Mouse (Mus musculus) neural tube, embryonic 10.5 days (tissue): ENCODE results near the gene Dand5.

Source experiments
- DNase-seq: peaks from one replicate; pipeline ENCODE4 v3.0.0-alpha.2; 2017; ENCODE audit warnings: low spot score; ENCODE audit errors: extremely low spot score

Dand5 gene

DNA sequence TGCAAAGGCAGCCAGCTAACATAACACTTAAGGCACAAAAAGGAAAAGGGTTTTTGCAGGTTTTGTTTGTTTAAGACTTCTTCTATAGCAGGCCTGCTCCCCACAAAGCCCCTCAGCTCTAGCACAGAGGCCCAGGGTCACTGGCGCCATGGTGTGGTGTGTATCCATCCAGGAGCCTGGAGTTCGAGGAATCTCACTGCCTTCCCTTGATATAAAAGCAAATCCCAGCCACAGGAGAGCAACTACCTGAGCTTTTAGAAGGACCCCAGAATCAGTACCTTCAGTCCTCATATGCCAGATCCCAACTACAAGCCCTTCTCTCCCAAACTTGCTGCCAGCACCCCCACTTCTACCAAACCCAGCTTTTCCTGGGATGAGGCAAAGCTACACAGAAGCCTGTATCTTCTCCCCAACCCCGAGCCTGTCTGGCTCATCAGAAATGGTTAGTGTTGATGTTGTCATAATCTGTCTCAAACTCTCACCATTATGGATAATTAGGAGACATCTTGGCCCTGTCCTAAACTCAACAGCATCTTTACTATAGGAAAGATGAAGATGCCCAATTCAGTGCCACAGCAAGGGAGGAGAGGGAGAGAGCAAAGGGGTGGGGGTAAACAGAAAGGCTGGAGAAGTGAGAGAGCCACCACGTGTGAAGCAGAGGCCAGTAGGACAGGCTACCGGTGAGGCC lies 51.5 kb downstream of the Dand5 start:
- DNase-seq = no peak

DNA sequence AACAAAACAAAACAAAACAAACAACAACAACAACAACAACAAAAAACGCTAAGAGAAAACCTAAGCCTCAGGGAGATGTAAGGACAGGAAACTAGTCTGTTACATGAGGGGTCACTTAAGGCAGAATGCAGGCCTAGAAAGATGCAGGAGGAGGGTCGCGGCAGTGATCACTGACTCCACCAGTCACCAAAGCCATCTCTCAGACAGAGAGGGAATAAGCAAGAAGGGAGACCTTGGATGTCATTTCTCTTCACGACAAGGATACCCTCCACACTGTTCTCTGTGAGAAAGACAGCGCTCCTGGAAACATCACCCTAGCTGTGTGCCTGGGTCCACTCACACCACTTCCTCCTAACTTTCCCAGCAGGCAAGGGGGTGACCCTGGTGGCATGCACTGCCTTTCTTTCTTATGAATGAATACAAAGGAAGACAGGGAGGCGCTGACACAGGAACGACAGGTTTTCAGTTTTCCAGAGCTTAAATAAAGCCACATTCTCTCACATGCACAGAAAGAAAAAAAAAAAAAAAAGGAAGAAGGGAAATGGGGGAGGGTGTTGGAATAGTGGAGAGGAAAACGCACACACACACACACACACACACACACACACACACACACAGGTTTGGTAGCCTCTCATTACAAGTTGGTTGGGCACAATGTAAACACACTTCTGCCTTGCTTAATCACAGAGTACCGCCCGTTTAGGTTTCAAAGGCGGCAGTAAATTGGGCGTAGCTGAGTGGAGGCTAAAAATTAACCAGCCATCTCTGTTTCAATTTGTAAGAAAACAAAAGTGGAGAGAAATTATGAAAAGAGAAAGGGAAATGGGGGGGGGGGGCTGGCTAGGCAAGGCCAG lies 52.3 kb downstream of the Dand5 start:
- no peak for DNase-seq

DNA sequence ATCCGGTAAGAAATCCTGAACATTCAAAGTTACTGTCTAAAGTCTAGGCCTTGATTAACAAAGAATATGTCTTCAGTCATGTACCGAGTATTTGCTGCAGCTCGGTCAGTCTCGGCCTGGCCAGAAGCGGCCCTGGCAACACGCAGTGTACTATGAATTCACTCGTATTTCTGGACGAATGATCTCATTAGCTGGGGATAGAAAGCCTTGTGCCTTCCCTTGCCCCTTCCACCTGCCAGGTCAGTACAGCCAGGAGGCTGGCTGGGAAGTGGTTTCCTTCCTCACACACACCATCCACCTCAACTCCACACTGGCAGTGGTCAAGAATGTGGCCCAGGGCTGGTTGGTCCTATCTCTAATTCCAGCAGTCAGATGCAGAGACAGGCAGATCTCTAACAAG lies 53.3 kb downstream of the Dand5 start:
- DNase-seq = no peak

DNA sequence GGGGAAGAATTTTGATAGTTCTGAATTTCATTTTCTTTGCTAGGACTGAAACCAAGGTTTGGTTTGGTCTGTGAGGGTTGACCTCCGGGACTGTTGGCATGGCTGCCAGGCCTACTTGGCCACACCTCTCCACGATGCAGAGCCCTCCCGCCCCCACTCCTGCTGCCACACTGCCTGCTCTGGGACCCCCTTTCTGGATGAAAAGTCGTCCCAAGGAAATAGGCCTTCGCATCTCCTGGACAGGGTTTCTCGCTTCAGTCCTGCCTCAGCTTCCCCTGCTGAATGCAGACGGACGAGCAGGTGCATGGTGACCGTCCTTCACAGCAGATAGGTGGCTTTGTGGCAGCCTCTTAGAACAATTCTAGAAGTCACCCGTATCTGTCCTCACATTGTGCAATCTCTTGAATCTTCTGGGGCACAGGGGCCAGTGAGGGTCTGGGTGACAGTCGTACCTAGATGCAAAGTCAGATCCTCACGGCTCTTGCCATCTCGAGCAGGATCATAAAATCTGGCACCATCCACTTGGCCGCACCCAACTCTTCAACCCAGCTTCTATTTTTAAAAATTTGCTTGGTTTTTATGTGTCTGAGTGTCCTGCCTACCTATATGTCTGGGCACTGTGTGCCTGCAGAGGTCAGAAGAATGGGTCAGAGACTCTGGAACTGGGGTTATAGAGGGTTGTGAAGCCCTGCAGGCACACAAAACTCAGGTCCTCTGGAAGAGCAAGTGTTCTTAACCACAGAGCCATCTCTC lies 54.1 kb downstream of the Dand5 start:
- DNase-seq = no peak

DNA sequence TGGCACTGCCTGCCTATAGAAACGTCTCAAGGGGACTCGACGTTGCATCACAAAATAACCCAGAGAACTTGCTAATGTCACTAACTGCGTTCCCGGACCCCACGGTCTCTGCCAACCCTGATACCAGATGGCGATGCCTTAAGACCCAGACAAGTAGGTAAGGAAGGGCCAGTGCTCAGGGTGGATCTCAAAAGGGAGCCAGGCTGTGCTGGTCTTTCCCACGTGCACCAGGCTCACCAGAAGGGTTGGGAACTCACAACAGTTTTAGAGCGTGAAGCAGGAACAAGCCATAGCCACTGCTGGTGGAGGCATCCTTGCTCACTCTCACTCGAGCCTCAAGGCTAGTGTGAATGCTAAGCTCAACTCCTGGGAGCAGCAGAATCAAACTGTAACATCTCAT lies 55.4 kb downstream of the Dand5 start:
- DNase-seq = no peak

DNA sequence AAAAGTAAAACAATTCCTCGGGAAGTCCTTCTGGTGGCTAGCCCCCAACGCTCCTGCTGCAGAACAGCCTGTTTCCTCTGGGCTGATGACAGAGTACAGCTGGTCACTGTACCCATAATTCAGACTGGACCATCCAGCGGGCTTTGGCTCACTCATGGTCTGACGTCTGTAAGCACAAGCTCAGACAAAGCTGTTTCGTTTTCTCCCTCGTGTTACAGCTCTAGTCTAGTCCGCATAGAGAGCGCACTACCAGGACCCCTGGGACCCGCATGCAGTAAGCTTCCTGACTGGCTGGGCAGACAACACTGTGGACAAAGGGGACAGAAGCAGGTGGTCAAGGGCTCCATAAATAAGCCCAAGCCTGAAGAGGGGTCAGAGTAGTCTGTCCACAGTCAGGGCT lies 56.2 kb downstream of the Dand5 start:
- no peak for DNase-seq

DNA sequence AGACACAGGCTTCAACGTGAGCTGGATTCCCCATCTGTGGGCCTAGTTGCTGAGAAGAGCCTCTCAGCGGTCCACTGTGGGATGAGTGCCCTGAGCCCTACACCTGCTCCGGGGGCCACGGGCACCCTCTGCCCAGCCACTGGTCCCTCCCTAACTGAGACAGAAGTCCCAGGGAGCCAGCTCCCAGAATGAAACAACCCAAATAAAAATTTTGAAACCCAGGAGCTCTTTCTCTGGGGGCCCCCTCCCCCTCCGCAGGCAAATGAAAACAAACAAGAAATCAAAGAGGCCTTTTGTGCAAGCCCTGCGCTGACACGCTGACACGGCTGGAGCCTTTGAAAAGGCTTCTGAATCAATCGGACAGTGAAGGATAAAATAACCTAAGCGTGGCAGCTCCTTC lies 57.0 kb downstream of the Dand5 start:
- DNase-seq = no peak
